Mouse (Mus musculus): ENCODE results near the gene Tmem50b. TPM values are rescaled to one million over a fixed set of nuclear protein-coding genes. Genes with fewer than 3 reads are reported as not detected.
"Not testable (repeated sequence)": the region's sequence is repeated elsewhere in the genome, so short reads cannot be mapped to it uniquely, and the experiment has no call there.

The Tmem50b gene
- total RNA-seq, 2 experiments from 2014 or later: 38.9 to 40.9 TPM

DNA sequence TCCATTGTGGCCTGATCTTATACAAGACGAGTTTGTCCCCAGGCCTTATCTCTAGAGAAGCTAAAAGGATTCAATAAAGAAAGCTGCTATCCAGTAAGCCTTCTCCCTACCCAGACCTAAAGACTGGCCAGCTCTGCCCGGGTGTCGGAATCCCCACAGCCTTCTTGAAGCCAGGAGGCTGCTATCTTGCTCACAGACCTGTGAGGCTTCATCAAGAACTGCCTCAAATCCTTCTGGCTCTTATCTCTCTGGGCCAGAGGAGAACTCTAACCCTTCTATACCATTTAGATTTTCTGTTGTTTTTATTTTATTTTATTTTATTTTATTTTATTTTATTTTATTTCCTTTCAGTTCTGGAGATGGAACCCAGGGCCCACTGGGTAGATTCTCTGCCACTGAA is 60.5 kb downstream of the Tmem50b start:
- no peak for DNase-seq

DNA sequence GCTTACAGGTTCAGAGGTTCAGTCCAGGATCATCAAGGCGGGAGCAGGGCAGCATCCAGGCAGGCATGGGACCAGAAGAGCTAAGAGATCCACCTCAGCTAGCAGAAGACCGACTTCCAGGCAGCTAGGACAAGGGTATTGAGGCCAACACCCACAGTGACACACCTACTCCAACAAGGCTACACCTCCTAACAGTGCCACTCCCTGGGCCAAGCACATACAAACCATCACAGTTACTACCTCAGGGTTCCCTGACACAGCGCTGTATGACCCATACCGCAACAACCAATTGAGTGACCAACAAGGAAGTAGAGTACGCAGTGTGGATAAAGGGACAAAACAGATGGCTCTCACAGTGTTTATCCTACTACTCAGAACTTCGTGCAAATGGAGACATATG is 61.2 kb downstream of the Tmem50b start:
- no peak for DNase-seq

GRCm38 (mm10) chr16:91534888-91535287 is 62.7 kb downstream of the Tmem50b start:
- DNase-seq: no peak

GRCm38 (mm10) chr16:91534477-91534876 is 63.1 kb downstream of the Tmem50b start:
- DNase-seq: no peak

GRCm38 (mm10) chr16:91533097-91534001 is 64.3 kb downstream of the Tmem50b start:
- no peak for DNase-seq

- no peak for DNase-seq
Measured at GRCm38 (mm10) chr16:91532429-91532828, 65.2 kb downstream of the Tmem50b start.

- DNase-seq: no peak
Measured at GRCm38 (mm10) chr16:91531856-91532255, 65.7 kb downstream of the Tmem50b start.

DNA sequence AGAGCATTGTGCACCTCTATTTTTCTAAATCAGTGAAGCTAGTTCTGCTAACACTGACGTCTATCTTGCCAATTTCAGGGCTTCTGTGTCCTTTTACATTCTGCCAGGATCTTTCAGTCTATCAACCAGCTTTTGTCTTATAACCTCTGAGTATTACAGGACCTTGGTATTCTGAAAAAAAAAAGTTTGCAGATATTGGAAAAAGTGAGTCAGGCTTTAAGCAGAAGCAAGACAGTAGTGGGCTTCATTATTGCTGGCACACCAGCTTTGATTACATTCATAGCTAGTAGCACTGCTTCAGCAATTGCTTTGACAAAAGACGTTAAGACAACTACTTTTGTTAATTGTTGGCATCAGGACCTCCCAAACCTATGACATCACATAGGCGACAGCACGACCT is 66.8 kb downstream of the Tmem50b start:
- not testable (repeated sequence) for DNase-seq

- DNase-seq: peak; percentile 66
Measured at GRCm38 (mm10) chr16:91528578-91528977, 69.0 kb downstream of the Tmem50b start.

DNA sequence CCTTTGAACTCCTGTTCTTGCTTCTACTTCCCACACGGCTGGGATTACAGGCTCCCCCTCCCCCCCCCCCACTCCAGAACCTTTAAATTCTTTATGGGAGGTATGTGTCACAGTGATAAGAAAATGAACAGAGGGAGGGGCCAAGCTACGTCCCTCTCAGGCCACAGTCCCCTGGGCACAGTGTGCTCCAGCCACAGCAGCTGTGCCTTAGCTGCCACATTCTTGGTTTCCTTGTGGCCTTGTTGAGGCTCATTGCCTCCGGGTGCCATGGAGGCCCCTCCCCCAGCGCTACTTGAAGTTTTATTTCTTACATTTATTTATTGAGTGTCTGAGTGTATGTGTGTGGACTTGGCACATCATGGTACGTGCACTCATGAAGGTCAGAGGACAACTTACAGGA is 70.1 kb downstream of the Tmem50b start:
- no peak for DNase-seq

DNA sequence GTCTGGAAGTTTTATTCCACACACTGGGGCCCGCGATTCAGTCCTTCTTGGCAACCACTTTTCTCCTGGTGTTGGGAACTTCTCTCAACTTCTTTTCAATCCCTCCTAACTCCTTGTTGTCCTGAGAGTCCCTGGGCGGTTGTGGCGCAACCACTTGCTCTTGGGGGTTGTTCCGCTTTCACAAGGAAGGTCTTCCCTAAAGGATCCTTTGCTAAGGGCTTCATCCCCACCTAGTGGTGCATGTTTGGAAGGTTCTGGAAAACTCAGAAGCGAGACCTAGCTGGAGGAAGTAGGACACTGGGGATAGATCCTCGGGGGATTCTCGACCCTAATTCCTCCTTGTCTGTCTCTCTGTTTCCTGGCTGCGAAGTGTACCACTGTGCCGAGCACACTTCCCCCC is 70.5 kb downstream of the Tmem50b start:
- DNase-seq: peak; percentile 66

DNA sequence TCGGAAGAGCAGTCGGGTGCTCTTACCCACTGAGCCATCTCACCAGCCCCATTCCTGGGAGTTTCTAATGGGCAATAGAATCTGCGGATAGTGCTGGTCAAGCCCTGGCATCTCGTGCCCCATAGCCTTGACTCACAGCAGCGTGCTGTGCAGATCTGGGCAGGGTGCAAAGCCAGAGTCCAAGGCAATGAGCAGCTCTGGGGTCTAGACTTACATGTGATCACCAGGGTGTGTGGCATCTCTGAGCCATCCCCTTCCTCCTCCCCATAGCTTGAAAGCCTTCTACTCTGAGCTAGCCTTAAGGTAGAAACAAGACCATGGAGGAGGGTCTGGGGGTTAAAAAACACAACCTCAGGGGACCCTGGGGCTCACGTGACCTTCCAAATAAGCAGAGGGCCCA is 71.3 kb downstream of the Tmem50b start:
- no peak for DNase-seq

Small RNAs within 50 kb of the gene (microRNA-seq; reads per million reads assigned to microRNA genes)
- gene Mir6367: 0 reads per million in 2 experiments

Other genes starting within 250 kb of the Tmem50b start
- gene Ifnar2, start 225.0 kb downstream of the Tmem50b start, total RNA-seq (2021): 10 to 100 TPM; 29.9 to 33.8 TPM
- gene Gm21970, start 206.1 kb downstream of the Tmem50b start, total RNA-seq (2021): not detected
- gene Il10rb, start 191.6 kb downstream of the Tmem50b start, total RNA-seq (2021): 10 to 100 TPM; 66.2 to 67.4 TPM
- gene Ifnar1, start 112.6 kb downstream of the Tmem50b start, total RNA-seq (2021): 10 to 100 TPM; 50.3 to 56.0 TPM
- 10 to 100 TPM; 87.1 to 89.9 TPM for gene Ifngr2, start 50.7 kb downstream of the Tmem50b start, total RNA-seq (2021)
- gene Dnajc28, start 21.2 kb upstream of the Tmem50b start, total RNA-seq (2021): 1 to 10 TPM; 4.5 to 5.7 TPM
- gene Gart, start 49.2 kb upstream of the Tmem50b start, total RNA-seq (2021): 10 to 100 TPM; 71.2 to 77.2 TPM
- 100 to 1,000 TPM; 234 to 236 TPM for gene Son, start 49.7 kb upstream of the Tmem50b start, total RNA-seq (2021)
- 10 to 100 TPM; 15.5 to 15.7 TPM for gene Donson, start 91.0 kb upstream of the Tmem50b start, total RNA-seq (2021)
- 10 to 100 TPM; 29.7 to 31.2 TPM for gene Cryzl1, start 131.2 kb upstream of the Tmem50b start, total RNA-seq (2021)
- gene Itsn1, start 131.5 kb upstream of the Tmem50b start, total RNA-seq (2021): 10 to 100 TPM; 37.9 to 50.7 TPM